Mouse (Mus musculus): ENCODE data around the gene Olfr525. TPM values are rescaled to one million over a fixed set of nuclear protein-coding genes. Genes with fewer than 3 reads are reported as not detected.

Olfr525 gene
- not detected for total RNA-seq (2022)

- DNase-seq (ENCODE audit: low spot score in 2 of 2): no peak
These were observed at the start of gene Olfr525 for GRCm38 (mm10) chr7:140320558-140320957. Gene Olfr525 (plus strand): TSS chr7:140320858.

DNA sequence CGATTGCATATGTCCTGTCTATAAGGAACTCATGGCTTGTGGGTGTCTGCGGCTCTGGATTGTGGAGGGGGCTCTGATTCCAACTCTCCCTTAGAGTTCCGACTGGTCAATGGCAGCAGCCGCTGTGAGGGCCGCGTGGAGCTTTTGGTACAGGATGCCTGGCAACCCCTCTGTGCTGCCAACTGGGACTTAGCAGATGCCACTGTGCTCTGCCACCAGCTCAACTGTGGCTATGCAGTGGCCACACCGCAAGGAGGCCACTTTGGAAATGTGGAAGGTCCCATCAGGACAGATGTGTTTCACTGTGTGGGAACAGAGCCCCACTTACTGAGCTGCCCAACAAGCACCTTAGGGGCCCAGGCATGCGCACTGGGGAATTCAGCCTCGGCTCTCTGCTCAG, 24.9 kb upstream of the Olfr525 start:
- no peak for DNase-seq (ENCODE audit: low spot score in 2 of 2)

GRCm38 (mm10) chr7:140296876-140297275, 23.8 kb upstream of the Olfr525 start:
- no peak for DNase-seq (ENCODE audit: low spot score in 2 of 2)

DNA sequence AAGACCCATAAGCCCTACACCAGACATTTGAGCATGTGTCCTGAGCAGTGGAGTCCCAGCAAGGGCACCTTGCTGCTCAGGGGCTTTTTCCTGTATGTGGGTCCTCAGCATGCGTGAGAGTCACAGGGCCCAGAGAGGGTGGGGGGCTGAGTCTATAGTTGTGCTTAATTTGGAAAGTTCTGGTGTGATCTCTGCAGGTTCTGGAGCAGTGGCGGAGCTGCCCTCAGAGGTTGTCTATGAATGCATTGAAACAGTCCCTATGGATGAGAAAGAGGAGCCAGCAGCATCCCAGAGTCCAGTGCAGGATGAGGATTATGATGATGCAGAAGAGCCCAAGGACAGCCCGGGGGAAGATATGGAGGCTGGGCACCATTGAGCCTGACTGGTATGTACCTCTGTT, 21.2 kb upstream of the Olfr525 start:
- no peak for DNase-seq (ENCODE audit: low spot score in 2 of 2)

DNA sequence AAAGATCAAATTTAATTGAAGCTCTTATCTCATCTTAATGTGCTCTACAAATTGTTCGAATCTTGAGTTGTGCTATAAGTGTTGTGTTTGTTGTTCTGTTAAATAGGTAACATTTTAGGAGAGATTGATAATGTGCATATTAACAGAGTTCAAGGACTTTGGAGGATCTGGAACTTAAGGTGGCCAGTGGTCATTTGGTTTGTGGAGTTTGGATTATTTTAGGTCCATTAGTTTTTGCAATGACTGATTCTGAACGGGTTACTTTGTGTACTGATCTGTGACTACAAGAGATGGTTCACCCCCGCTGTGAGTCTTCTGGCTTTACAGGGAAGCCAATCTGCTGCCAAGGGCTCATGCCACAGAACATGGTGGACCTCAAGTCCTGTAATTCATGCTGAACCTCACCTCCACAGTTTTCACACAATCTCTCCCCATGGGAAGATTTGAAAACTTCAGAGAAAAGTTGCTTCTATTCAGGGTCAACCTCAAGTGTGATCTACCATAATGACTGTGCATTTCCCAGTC, 735 bp upstream of the Olfr525 start:
- DNase-seq (ENCODE audit: low spot score in 2 of 2): no peak

DNA sequence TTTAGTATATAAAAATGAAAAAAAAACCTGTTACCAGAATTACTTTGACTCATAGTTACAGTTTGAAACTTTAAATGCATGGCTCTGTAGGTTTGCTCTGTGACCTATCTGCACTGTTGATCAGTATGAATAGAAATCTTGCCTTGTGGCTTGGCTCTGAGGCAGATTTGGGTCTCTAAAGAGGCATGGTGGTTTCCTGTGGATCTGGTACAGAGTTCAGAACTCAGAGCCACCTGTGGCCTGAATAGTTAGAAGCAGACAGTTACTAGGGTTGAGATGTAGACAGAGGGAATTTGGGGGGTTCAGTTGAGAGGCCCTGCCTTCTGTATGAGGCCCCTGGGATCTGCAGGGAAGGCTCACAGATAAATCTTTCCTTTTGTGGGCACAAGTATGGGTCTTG, 477 bp downstream of the Olfr525 start:
- DNase-seq (ENCODE audit: low spot score in 2 of 2): no peak

- no peak for DNase-seq (ENCODE audit: low spot score in 2 of 2)
These were observed 9.2 kb downstream of the Olfr525 start for GRCm38 (mm10) chr7:140329766-140330304.

GRCm38 (mm10) chr7:140333717-140334116, 13.1 kb downstream of the Olfr525 start, which contains the start of gene Olfr527:
Gene Olfr527 (plus strand): TSS chr7:140334017.
- no peak for DNase-seq (ENCODE audit: low spot score in 2 of 2)

DNA sequence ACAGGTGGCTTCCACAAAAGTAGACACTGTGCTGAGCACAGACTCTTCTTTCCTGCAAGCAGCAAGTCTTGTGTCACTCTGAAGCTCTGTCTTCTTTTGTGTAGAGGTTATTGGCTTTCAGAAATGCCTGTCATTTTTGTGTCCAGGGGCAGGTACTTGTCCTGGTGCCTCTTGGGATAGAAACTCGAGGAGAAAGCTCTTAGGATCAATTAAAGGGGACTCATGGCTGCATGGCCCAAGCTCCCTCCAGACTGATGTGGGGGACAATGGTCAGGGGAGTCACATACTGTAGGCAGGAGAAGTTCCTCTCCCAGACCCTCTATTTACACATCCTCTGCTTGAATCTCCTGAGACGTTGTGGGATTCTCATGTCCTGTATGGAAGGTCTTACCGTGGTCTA, 40.9 kb downstream of the Olfr525 start, which contains the start of gene Olfr60:
TSS of gene Olfr60 (minus strand) at position 101 of the 400 bp plus-strand sequence.
- no peak for DNase-seq (ENCODE audit: low spot score in 2 of 2)

DNA sequence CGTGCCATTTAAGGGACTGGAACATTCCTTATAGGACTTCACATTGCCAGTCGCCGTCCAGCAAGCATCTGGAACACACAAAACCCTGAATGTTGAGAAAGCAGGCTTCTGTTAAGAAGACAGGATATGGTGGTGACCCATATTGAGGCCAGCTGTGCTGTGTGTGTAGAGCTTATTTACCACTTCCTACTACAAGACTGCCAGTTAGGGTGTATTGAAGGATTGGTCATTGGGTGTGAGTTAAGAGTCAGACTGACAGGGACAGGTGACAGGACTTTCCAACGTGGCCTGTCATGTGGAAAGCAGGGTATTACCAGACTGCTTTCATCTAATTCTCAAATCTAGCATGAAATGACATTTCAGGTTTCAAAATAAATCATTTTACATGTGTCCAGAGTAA, 53.6 kb downstream of the Olfr525 start:
- DNase-seq (ENCODE audit: low spot score in 2 of 2): no peak

DNA sequence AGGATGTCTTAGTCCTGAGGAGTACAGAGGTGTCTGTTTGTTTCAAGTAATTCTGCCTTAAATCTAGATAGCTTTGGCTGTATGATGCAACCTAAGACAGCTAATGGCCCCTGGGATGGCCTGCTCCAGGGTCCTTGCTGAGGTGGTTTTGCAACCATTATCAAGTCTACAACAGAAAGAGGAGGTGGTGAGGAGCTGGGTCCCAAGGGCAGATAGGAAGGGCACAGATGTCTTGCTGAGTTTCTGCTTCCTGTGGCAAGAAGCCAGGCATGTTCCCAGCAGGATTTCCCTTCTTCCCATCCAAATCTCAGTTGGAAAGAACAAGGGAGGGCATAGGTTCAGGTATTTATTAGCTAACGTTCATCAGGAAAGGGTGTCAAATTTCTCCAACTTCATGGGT, 55.6 kb downstream of the Olfr525 start, which contains the start of gene Olfr530:
TSS of gene Olfr530 (minus strand) at position 101 of the 400 bp plus-strand sequence.
- no peak for DNase-seq (ENCODE audit: low spot score in 2 of 2)

DNA sequence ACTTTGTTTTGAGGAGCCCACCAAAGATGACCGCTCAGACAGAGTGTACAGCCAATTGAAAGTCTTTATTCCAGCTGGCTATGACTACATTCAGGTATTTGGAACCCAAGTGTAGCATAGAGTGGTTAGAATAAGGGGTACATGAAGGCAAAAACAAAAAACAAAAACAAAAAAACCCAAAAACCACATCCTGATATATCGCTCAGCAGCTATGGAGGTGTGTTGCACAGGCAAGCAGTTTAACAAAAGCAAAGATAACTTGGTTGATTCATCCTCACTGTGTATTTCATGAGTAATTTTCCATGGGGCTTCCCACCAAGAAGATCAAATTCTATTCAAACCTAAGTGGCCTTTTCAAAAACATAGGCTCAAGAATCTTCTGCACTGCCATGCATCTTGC, 56.3 kb downstream of the Olfr525 start:
- DNase-seq (ENCODE audit: low spot score in 2 of 2): no peak

Other genes starting within 250 kb of the Olfr525 start
- gene Caly, start 238.3 kb upstream of the Olfr525 start, total RNA-seq (2022): 100 to 1,000 TPM; 184 to 218 (median 213) TPM
- not detected for gene Prap1, start 227.5 kb upstream of the Olfr525 start, total RNA-seq (2022)
- 10 to 100 TPM; 45.1 to 51.0 (median 49.0) TPM for gene Fuom, start 218.4 kb upstream of the Olfr525 start, total RNA-seq (2022)
- gene Paox, start 205.1 kb upstream of the Olfr525 start, total RNA-seq (2022): 1 to 10 TPM; 6.7 to 7.9 (median 7.3) TPM
- gene Echs1, start 204.4 kb upstream of the Olfr525 start, total RNA-seq (2022): 10 to 100 TPM; 56.9 to 64.5 (median 59.3) TPM
- gene Mtg1, start 183.3 kb upstream of the Olfr525 start, total RNA-seq (2022): 10 to 100 TPM; 22.1 to 31.4 (median 27.4) TPM
- gene Sprn, start 166.0 kb upstream of the Olfr525 start, total RNA-seq (2022): 100 to 1,000 TPM; 121 to 142 (median 130) TPM
- not detected for gene Olfr522, start 156.1 kb upstream of the Olfr525 start, total RNA-seq (2022)
- gene Olfr523, start 147.6 kb upstream of the Olfr525 start, total RNA-seq (2022): under 1 TPM in 2 of 4 experiments, not detected in 2; 0.11 to 0.16 TPM
- not detected for gene Olfr524, start 114.9 kb upstream of the Olfr525 start, total RNA-seq (2022)
- under 1 TPM in 1 of 4 experiments, not detected in 3; 0.09 TPM for gene Cd163l1, start 102.6 kb upstream of the Olfr525 start, total RNA-seq (2022)
- gene 5830411N06Rik, start 73.6 kb upstream of the Olfr525 start, total RNA-seq (2022): under 1 TPM in 2 of 4 experiments, not detected in 2; 0.17 to 0.32 TPM
- gene Olfr527, start 13.2 kb downstream of the Olfr525 start, total RNA-seq (2022): not detected
- gene Olfr60, start 40.8 kb downstream of the Olfr525 start, total RNA-seq (2022): not detected
- gene Olfr530, start 55.5 kb downstream of the Olfr525 start, total RNA-seq (2022): not detected
- gene Olfr531, start 82.1 kb downstream of the Olfr525 start, total RNA-seq (2022): not detected
- not detected for gene Olfr532, start 100.8 kb downstream of the Olfr525 start, total RNA-seq (2022)
- gene Olfr533, start 142.5 kb downstream of the Olfr525 start, total RNA-seq (2022): not detected
- gene Olfr535, start 163.4 kb downstream of the Olfr525 start, total RNA-seq (2022): not detected
- not detected for gene Olfr536, start 186.5 kb downstream of the Olfr525 start, total RNA-seq (2022)
- not detected for gene Olfr538, start 247.0 kb downstream of the Olfr525 start, total RNA-seq (2022)